Mouse (Mus musculus) ES-Bruce4 (cell line): Measurements from ENCODE around the gene Camta1.

Experiments
- CTCF ChIP-seq: IDR thresholded peaks from one replicate; pipeline ENCODE4 v1.8.1; 2011; ENCODE audit warnings: low read depth, low read length
- EP300 ChIP-seq: IDR thresholded peaks from 2 replicates; pipeline ENCODE4 v1.6.1; 2011; ENCODE audit warnings: low read depth, low read length; ENCODE audit not compliant: insufficient read depth
- POLR2A ChIP-seq: IDR thresholded peaks from one replicate; pipeline ENCODE4 v1.8.1; 2011; ENCODE audit warnings: low read length; ENCODE audit not compliant: insufficient read depth

DNA sequence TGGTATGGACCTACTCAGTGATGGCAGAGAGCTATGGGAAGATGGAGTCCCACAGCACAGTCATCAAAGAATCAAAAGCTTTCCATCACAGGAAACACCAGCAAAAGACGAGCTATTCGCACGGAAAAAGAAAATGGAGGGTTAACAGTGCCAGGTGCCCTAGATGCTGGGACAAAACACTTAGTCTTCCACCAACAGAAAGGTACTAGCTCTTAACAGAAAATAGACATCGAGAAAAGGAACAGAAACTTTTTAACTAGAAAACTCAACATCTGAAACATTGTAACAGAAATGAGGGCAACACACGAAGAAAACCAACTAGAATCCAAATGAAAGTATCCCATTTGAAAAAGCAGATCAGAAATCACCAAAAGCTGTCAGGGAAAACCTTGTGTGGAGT, 881.5 kb downstream of the Camta1 start:
- TF ChIP-seq EP300 (no peak), CTCF (no peak), POLR2A (no peak)
